Mouse (Mus musculus) ES-Bruce4 (cell line): ENCODE results near the gene Macrod2. TPM values are rescaled to one million over a fixed set of nuclear protein-coding genes. Genes with fewer than 3 reads are reported as not detected.

Experiments
- H3K27ac ChIP-seq: 2 replicates; pipeline ENCODE4 v1.5.1; 2012; ENCODE audit warnings: low read length, inconsistent platforms; ENCODE audit not compliant: insufficient read depth
- H3K27me3 ChIP-seq: 2 replicates; pipeline ENCODE4 v1.6.1; 2012; ENCODE audit warnings: mild to moderate bottlenecking, low read length, inconsistent platforms; ENCODE audit not compliant: control insufficient read depth, poor library complexity, insufficient read depth, severe bottlenecking
- H3K36me3 ChIP-seq: 2 replicates; pipeline ENCODE4 v1.6.1; 2012; ENCODE audit warnings: inconsistent platforms, mild to moderate bottlenecking, low read length, moderate library complexity; ENCODE audit not compliant: control insufficient read depth, poor library complexity, insufficient read depth, severe bottlenecking
- H3K4me1 ChIP-seq: one replicate; pipeline ENCODE4 v1.8.1; 2011; ENCODE audit warnings: low read length; ENCODE audit not compliant: control insufficient read depth, insufficient read depth
- H3K4me3 ChIP-seq: 2 replicates; pipeline ENCODE4 v1.5.1; 2011; ENCODE audit warnings: low read depth, mild to moderate bottlenecking, low read length
- H3K9ac ChIP-seq: 2 replicates; pipeline ENCODE4 v1.6.1; 2012; ENCODE audit warnings: low read depth, mild to moderate bottlenecking, inconsistent platforms; ENCODE audit not compliant: poor library complexity, severe bottlenecking
- H3K9me3 ChIP-seq: replicated peaks from 2 replicates; pipeline ENCODE4 v1.6.1; 2012; ENCODE audit warnings: mild to moderate bottlenecking, low read length, inconsistent platforms; ENCODE audit not compliant: control insufficient read depth, poor library complexity, insufficient read depth, severe bottlenecking
- CTCF ChIP-seq: IDR thresholded peaks from one replicate; pipeline ENCODE4 v1.8.1; 2011; ENCODE audit warnings: low read depth, low read length
- EP300 ChIP-seq: IDR thresholded peaks from 2 replicates; pipeline ENCODE4 v1.6.1; 2011; ENCODE audit warnings: low read depth, low read length; ENCODE audit not compliant: insufficient read depth
- POLR2A ChIP-seq: IDR thresholded peaks from one replicate; pipeline ENCODE4 v1.8.1; 2011; ENCODE audit warnings: low read length; ENCODE audit not compliant: insufficient read depth
- polyA plus RNA-seq: library from polyadenylated mRNA; stranded (reverse); fragments of >200 nt; gene quantifications from 2 replicates; pipeline ENCODE4 v1.2.4, GENCODE M21; 2011; ENCODE audit warnings: low read depth; ENCODE audit not compliant: missing spikeins, insufficient read depth, insufficient read length

The Macrod2 gene
- polyA plus RNA-seq, 1 experiment, result 11.9 TPM

DNA sequence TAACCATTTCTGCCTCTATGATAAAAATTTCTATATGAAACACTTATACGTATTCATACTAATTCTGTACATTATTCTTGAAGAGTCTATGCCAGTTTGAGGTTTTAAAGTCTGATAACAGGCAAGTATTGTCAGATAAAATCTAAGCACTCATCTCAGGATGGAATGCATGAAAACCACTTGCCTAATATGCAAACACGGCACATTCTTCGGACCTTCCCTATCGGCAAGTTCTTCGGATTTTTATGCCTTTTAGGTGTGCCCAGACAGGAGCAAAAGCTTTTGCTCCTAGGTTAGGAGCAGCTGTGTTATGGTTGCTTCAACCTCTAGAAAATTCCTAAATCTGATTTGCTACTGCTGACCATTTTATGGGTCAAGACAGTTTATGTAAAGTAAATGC, 433.8 kb downstream of the Macrod2 start:
- H3K9ac ChIP-seq, result no peak overlapping the region
- H3K27ac ChIP-seq, result no peak overlapping the region
- H3K9me3 ChIP-seq, result no peaks in the 10 kb centered on the region
- H3K27me3 ChIP-seq, result no peaks in the 10 kb centered on the region
- no peaks in the 10 kb centered on the region for H3K36me3 ChIP-seq
- no peak for TF ChIP-seq CTCF
- no peak for TF ChIP-seq EP300
- TF ChIP-seq POLR2A, result no peak
- H3K4me1 ChIP-seq, result no peaks in the 10 kb centered on the region
- H3K4me3 ChIP-seq, result no peak overlapping the region

DNA sequence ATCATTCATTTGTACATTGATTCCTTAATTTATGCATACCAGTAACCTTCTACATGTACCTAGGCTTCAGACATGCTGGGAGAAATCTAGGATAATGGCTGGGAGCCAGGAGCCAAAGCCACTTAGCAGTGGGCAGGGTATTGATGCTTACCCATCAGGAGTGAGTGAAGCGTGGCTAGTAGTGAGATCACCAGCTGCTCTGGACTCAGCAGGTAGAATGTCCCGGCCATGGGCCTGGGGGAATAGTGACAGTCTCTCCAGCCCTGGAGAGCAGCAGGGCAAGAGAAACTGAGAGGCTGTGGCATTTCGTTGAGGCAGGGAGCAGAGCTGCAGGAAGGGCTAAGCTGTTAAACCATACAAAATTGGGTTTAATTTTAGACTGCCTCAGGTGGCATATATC, 435.0 kb downstream of the Macrod2 start:
- Histone ChIP-seq H3K4me1 (no peaks in the 10 kb centered on the region), H3K9me3 (no peaks in the 10 kb centered on the region), H3K27ac (no peak overlapping the region), H3K4me3 (no peak overlapping the region), H3K36me3 (no peaks in the 10 kb centered on the region), H3K27me3 (no peaks in the 10 kb centered on the region), H3K9ac (no peak overlapping the region)
- TF ChIP-seq POLR2A, result no peak
- TF ChIP-seq CTCF, result no peak
- no peak for TF ChIP-seq EP300

DNA sequence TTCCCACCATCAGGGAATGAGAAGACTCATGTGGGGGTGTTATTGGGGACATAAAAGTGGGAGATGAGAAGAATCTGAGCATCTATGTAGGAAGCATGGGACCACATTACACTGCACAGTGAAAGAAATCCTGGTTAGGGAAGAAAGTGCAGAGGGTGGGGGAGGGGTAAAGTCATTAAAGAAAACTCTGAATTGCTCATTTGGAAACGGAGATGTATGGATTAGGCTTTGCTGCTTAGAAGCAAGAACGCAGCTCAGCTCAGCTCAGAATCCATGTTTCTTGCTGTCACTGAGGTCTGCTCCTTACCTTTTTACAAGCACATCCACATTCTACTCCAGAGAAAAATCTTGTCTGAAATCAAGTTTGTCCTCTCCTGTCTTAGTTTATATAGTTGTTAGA, 444.3 kb downstream of the Macrod2 start:
- no peaks in the 10 kb centered on the region for H3K9me3 ChIP-seq
- no peaks in the 10 kb centered on the region for H3K4me1 ChIP-seq
- TF ChIP-seq POLR2A, result no peak
- TF ChIP-seq CTCF, result no peak
- no peaks in the 10 kb centered on the region for H3K36me3 ChIP-seq
- H3K9ac ChIP-seq, result no peak overlapping the region
- H3K27ac ChIP-seq, result no peak overlapping the region
- H3K4me3 ChIP-seq, result no peak overlapping the region
- no peaks in the 10 kb centered on the region for H3K27me3 ChIP-seq

DNA sequence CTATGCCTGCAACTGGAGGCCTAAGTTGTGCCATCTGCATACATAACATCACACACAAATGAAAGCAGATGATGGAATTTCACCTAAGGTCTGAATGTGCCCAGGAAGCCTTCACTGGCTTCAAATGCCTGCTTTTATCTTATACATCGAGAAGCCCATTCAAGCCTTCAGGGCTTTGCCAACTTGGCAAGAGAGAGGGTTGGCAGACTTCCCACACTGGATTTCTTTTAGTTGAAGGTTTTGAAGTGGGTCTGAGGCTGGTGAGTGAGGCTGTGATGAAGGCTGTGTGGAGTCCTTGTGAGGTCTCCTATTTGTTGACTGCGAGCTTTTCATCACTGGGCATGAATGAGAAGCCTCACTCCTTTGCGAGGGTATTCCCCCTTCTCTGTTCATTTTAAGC, 444.8 kb downstream of the Macrod2 start:
- no peak overlapping the region for H3K4me3 ChIP-seq
- TF ChIP-seq EP300 (no peak), CTCF (no peak), POLR2A (no peak)
- no peaks in the 10 kb centered on the region for H3K9me3 ChIP-seq
- H3K27ac ChIP-seq, result no peak overlapping the region
- H3K9ac ChIP-seq, result no peak overlapping the region
- H3K27me3 ChIP-seq, result no peaks in the 10 kb centered on the region
- H3K36me3 ChIP-seq, result no peaks in the 10 kb centered on the region
- no peaks in the 10 kb centered on the region for H3K4me1 ChIP-seq

DNA sequence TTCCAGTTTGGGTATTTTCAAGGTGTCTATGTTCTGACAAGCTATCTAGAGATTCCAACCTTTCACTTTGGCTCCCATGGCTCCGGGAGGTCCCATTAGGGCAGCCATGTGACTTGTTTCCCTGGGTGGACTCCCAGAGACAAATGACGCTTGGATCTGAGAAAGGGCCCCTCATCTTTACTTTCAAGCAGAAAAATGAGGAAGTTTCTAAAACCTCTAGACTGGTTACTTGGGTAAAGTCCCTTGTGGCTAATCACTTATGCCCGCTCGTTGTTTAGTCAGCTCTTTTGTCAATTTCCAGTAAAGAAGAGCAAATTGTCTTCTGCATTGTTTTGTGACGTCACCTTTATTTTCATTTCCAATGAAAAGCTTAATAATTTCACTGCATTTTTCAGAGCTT, 448.9 kb downstream of the Macrod2 start:
- Histone ChIP-seq H3K4me1 (no peaks in the 10 kb centered on the region), H3K27me3 (no peaks in the 10 kb centered on the region), H3K27ac (no peak overlapping the region), H3K4me3 (no peak overlapping the region), H3K9ac (no peak overlapping the region), H3K9me3 (no peaks in the 10 kb centered on the region), H3K36me3 (no peaks in the 10 kb centered on the region)
- TF ChIP-seq CTCF (no peak), EP300 (no peak), POLR2A (no peak)

DNA sequence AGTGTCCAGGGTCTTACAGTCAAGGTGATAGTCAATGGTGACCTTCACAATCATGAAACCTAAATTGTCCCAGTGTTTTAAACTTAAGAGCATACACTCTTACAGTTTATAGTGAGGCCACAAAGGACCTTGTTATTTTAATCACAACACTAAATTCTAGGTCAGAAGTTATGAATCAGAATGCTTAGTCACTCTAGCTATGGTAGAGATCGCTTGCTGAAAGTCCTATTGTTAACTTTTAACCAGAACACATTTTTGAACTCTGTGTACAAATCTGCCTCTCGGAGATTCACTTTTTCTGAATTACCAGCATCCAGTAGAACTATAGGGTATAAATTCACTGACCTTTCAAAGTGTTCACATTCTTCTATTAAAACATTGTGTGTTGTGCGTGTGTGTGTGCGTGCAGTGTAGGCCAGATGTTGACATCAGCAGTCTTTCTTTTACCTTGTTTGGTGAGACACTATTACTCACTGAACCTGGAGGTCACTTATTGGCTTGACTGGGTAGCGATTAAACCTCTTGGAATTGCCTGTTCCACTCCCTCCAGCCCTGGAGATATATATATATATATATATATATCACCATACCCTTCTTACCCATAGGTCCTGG, 452.8 kb downstream of the Macrod2 start:
- H3K9me3 ChIP-seq, result no peaks in the 10 kb centered on the region
- no peak for TF ChIP-seq POLR2A
- no peak for TF ChIP-seq EP300
- TF ChIP-seq CTCF, result no peak
- H3K36me3 ChIP-seq, result no peaks in the 10 kb centered on the region
- no peaks in the 10 kb centered on the region for H3K4me1 ChIP-seq
- no peak overlapping the region for H3K9ac ChIP-seq
- no peak overlapping the region for H3K4me3 ChIP-seq
- H3K27me3 ChIP-seq, result no peaks in the 10 kb centered on the region
- no peak overlapping the region for H3K27ac ChIP-seq
